Mouse (Mus musculus): ENCODE results near the gene Xkrx.

- no peak for TF ChIP-seq CTCF (IDR thresholded peaks at IDR 0.05; ENCODE audit: control insufficient read depth, insufficient read depth, insufficient replicate concordance, low read depth, low read length)
- no peak for TF ChIP-seq POLR2A (IDR thresholded peaks at IDR 0.05; ENCODE audit: control insufficient read depth, low read depth, low read length)
Measured at GRCm38 (mm10) chrX:134163484-134163883, 1.6 kb upstream of the Xkrx start.
